ENCODE assay signal across 9 mouse cellular contexts in genomic region chr4:119359196-119359971, GRCm38 (mm10). TPM values are rescaled to one million over a fixed set of nuclear protein-coding genes. Genes with fewer than 3 reads are reported as not detected.
DNase-seq lines count a peak whose midpoint lies in the region; ATAC-seq and TF ChIP-seq lines count a peak whose summit lies in the region.
"Had no signal": no experiment of that assay in that cellular context is flagged by ENCODE, and none has a peak within 500 bp of the region (broad histone marks: within the 10 kb centered on the region; RNA-seq: fewer than 3 reads in every experiment).

No protein-coding gene starts in this region.

- H3K36me3 ChIP-seq in embryonic facial prominence, embryonic 11.5 days (replicated peaks; ENCODE audit: control insufficient read depth, insufficient read depth, low read depth, low read length) = no peaks in the 10 kb centered on the region
- no peaks in the 10 kb centered on the region for H3K36me3 ChIP-seq in hindbrain, embryonic 15.5 days
- no peaks in the 10 kb centered on the region for H3K36me3 ChIP-seq in liver, embryonic 15.5 days (replicated peaks)
- H3K36me3 ChIP-seq in stomach, postnatal 0 days (ENCODE audit: control insufficient read depth, insufficient read depth, low read length) = no peaks in the 10 kb centered on the region
- H3K36me3 ChIP-seq: G1E had no signal

- H3K27me3 ChIP-seq in embryonic facial prominence, embryonic 11.5 days (ENCODE audit: control insufficient read depth, insufficient read depth, low read length) = no peaks in the 10 kb centered on the region
- H3K27me3 ChIP-seq in hindbrain, embryonic 15.5 days = no peaks in the 10 kb centered on the region
- H3K27me3 ChIP-seq in liver, embryonic 15.5 days = peaks cover 16% of the 10 kb centered on the region; the same call in 1 of the 2 replicates
- no peaks in the 10 kb centered on the region for H3K27me3 ChIP-seq in stomach, postnatal 0 days (ENCODE audit: control insufficient read depth, insufficient read depth, low read length)

- no peak for TF ChIP-seq EP300 in stomach, postnatal 0 days (optimal IDR thresholded peaks at IDR 0.05)

- WGBS in embryonic facial prominence, embryonic 11.5 days = 7% methylated on average over 30 of the region's 30 CpGs
- 11% methylated on average over 30 of the region's 30 CpGs for WGBS in hindbrain, embryonic 15.5 days
- 10% methylated on average over 30 of the region's 30 CpGs for WGBS in liver, embryonic 15.5 days (ENCODE audit: insufficient replicate concordance)
- 6% methylated on average over 30 of the region's 30 CpGs for WGBS in stomach, postnatal 0 days

- intact Hi-C loops in gastrocnemius, adult 2 months (cut with DNase I) = no loop called here

- peak overlapping the region; percentile 38 for H3K4me2 ChIP-seq in embryonic facial prominence, embryonic 11.5 days (ENCODE audit: low read depth, low read length)
- H3K4me2 ChIP-seq in hindbrain, embryonic 15.5 days = peak overlapping the region; percentile 67
- H3K4me2 ChIP-seq in liver, embryonic 15.5 days = peak overlapping the region; percentile 58
- H3K4me2 ChIP-seq in stomach, postnatal 0 days (replicated peaks; ENCODE audit: low read depth) = peak overlapping the region; percentile 59

- peak; percentile 80 for ATAC-seq in CD4-positive, CD25-positive, alpha-beta regulatory T cell, adult 4 months
- peak; percentile 62; the same call in 1 of the 2 replicates for ATAC-seq in embryonic facial prominence, embryonic 11.5 days (replicated peaks; ENCODE audit: insufficient number of reproducible peaks, low FRiP score, low TSS enrichment, low read depth)
- ATAC-seq in hindbrain, embryonic 15.5 days (ENCODE audit: low FRiP score, low read depth) = peak; percentile 77; the same call in 1 of the 2 replicates
- ATAC-seq in liver, embryonic 15.5 days (ENCODE audit: insufficient read depth) = no peak
- ATAC-seq in stomach, postnatal 0 days (ENCODE audit: low FRiP score, low TSS enrichment) = peak; percentile 57; the same call in 1 of the 2 replicates

- DNase-seq in gastrocnemius, adult 2 months = no peak
- no peak for DNase-seq in gastrocnemius, postnatal 25 days
- peak; percentile 45 for DNase-seq in embryonic facial prominence, embryonic 11.5 days (ENCODE audit: low spot score)
- DNase-seq in stomach, postnatal 0 days (ENCODE audit: low spot score) = peak; percentile 44
- DNase-seq in cerebellum, postnatal 14 days = no peak

- H3K4me1 ChIP-seq in embryonic facial prominence, embryonic 11.5 days (ENCODE audit: control insufficient read depth, insufficient read depth, low read length) = no peaks in the 10 kb centered on the region
- H3K4me1 ChIP-seq in hindbrain, embryonic 15.5 days (replicated peaks) = peaks cover 7% of the 10 kb centered on the region; the same call in 1 of the 2 replicates
- no peaks in the 10 kb centered on the region for H3K4me1 ChIP-seq in liver, embryonic 15.5 days (replicated peaks)
- H3K4me1 ChIP-seq in stomach, postnatal 0 days (replicated peaks; ENCODE audit: control insufficient read depth, insufficient read depth) = no peaks in the 10 kb centered on the region

- H3K9ac ChIP-seq in embryonic facial prominence, embryonic 11.5 days (replicated peaks; ENCODE audit: low read length) = peak overlapping the region; percentile 72
- peak overlapping the region; percentile 53 for H3K9ac ChIP-seq in hindbrain, embryonic 15.5 days
- no peak overlapping the region for H3K9ac ChIP-seq in liver, embryonic 15.5 days
- H3K9ac ChIP-seq in stomach, postnatal 0 days (ENCODE audit: low read length) = peak overlapping the region; percentile 52

- H3K27ac ChIP-seq in gastrocnemius, adult 2 months = no peak overlapping the region
- H3K27ac ChIP-seq in embryonic facial prominence, embryonic 11.5 days (replicated peaks; ENCODE audit: low read depth, low read length) = no peak overlapping the region
- peak overlapping the region; percentile 81 for H3K27ac ChIP-seq in hindbrain, embryonic 15.5 days (replicated peaks)
- no peak overlapping the region for H3K27ac ChIP-seq in liver, embryonic 15.5 days (replicated peaks)
- H3K27ac ChIP-seq in stomach, postnatal 0 days (replicated peaks) = no peak overlapping the region

- TF ChIP-seq CTCF in gastrocnemius, adult 2 months (IDR thresholded peaks at IDR 0.05) = no peak
- TF ChIP-seq CTCF in stomach, postnatal 0 days (IDR thresholded peaks at IDR 0.05; ENCODE audit: low read depth) = no peak

- no peaks in the 10 kb centered on the region for H3K9me3 ChIP-seq in embryonic facial prominence, embryonic 11.5 days (replicated peaks; ENCODE audit: control insufficient read depth, low read length)
- H3K9me3 ChIP-seq in hindbrain, embryonic 15.5 days = no peaks in the 10 kb centered on the region
- H3K9me3 ChIP-seq in liver, embryonic 15.5 days (replicated peaks) = no peaks in the 10 kb centered on the region
- H3K9me3 ChIP-seq in stomach, postnatal 0 days (ENCODE audit: control insufficient read depth, low read length) = no peaks in the 10 kb centered on the region
- H3K9me3 ChIP-seq: G1E had no signal

- H3K4me3 ChIP-seq in gastrocnemius, adult 2 months = peak overlapping the region; percentile 51
- peak overlapping the region; percentile 33 for H3K4me3 ChIP-seq in embryonic facial prominence, embryonic 11.5 days (ENCODE audit: low read depth, low read length)
- H3K4me3 ChIP-seq in hindbrain, embryonic 15.5 days = peak overlapping the region; percentile 42
- peak overlapping the region; percentile 37 for H3K4me3 ChIP-seq in liver, embryonic 15.5 days (replicated peaks)
- peak overlapping the region; percentile 34 for H3K4me3 ChIP-seq in stomach, postnatal 0 days (ENCODE audit: low read depth, low read length)

RNA-seq across cellular contexts. Expression of gene Ppih, which starts 39.0 kb away (rescaled TPM):
- 1 to 10 TPM; 8.1 to 9.6 TPM for total RNA-seq in gastrocnemius, adult 2 months (2021)
- 1 to 10 TPM; 7.0 to 7.8 TPM for total RNA-seq in gastrocnemius, postnatal 25 days (2021)
- polyA plus RNA-seq in CD4-positive, CD25-positive, alpha-beta regulatory T cell, adult 4 months (2017; shearing (Covaris generic)) = 10 to 100 TPM; 30.4 to 45.3 TPM
- 153 and 157 TPM in 2 replicates for polyA plus RNA-seq in embryonic facial prominence, embryonic 11.5 days (2014; fragmentation: Nextera tagmentation; extraction: Ambion mirVana)
- 44.8 and 51.2 TPM in 2 replicates for polyA plus RNA-seq in hindbrain, embryonic 15.5 days (2015; fragmentation: Nextera tagmentation; extraction: Ambion mirVana)
- 44.8 and 53.9 TPM in 2 replicates for polyA plus RNA-seq in liver, embryonic 15.5 days (2015; fragmentation: Nextera tagmentation; extraction: Ambion mirVana)
- polyA plus RNA-seq in stomach, postnatal 0 days (2015; fragmentation: Nextera tagmentation; extraction: Ambion mirVana) = 42.0 and 44.7 TPM in 2 replicates

RNA-seq across cellular contexts. Expression of gene Ccdc30, which starts 55.9 kb away (rescaled TPM):
- total RNA-seq in gastrocnemius, adult 2 months (2021) = not detected
- under 1 TPM in 1 of 2 experiments, not detected in 1; 0.11 TPM for total RNA-seq in gastrocnemius, postnatal 25 days (2021)
- polyA plus RNA-seq in CD4-positive, CD25-positive, alpha-beta regulatory T cell, adult 4 months (2017; shearing (Covaris generic)) = 1 to 10 TPM; 7.2 to 8.0 TPM
- 6.7 and 7.7 TPM in 2 replicates for polyA plus RNA-seq in embryonic facial prominence, embryonic 11.5 days (2014; fragmentation: Nextera tagmentation; extraction: Ambion mirVana)
- 20.0 and 21.3 TPM in 2 replicates for polyA plus RNA-seq in hindbrain, embryonic 15.5 days (2015; fragmentation: Nextera tagmentation; extraction: Ambion mirVana)
- polyA plus RNA-seq in liver, embryonic 15.5 days (2015; fragmentation: Nextera tagmentation; extraction: Ambion mirVana) = 1.1 and 1.5 TPM in 2 replicates
- 1.4 and 2.2 TPM in 2 replicates for polyA plus RNA-seq in stomach, postnatal 0 days (2015; fragmentation: Nextera tagmentation; extraction: Ambion mirVana)
- polyA plus RNA-seq: G1E had no signal

Comparison
In these comparisons a context has a peak if more than half of its experiments do, and no peak if none do; other contexts are left out.
1. DNase-seq: peak in embryonic facial prominence, embryonic 11.5 days (single experiment) and stomach, postnatal 0 days (single experiment); none in gastrocnemius, adult 2 months (single experiment), gastrocnemius, postnatal 25 days (single experiment) and cerebellum, postnatal 14 days (0 of 2).
2. Peak in every context shown above with its lines, with median percentiles within 50 percentile points of each other: H3K4me3 ChIP-seq and H3K4me2 ChIP-seq.